Mouse (Mus musculus) adrenal gland, postnatal 25 days (tissue): ENCODE results near the gene C130050O18Rik. TPM values are rescaled to one million over a fixed set of nuclear protein-coding genes. Genes with fewer than 3 reads are reported as not detected.
A peak's percentile ranks its signal among the peaks of the same experiment; 100 is the strongest.
"Not testable (repeated sequence)": the region's sequence is repeated elsewhere in the genome, so short reads cannot be mapped to it uniquely, and the experiment has no call there.

Source experiments
- DNase-seq: peaks from one replicate; pipeline ENCODE4 v3.0.0; 2021; ENCODE audit warnings: mixed read lengths
- total RNA-seq: library from RNA; stranded (reverse); gene quantifications from 2 replicates; pipeline ENCODE4 v1.2.3, GENCODE M21; 2021

Gene C130050O18Rik
- total RNA-seq, 1 experiment from 2014 or later: 0.49 TPM

DNA sequence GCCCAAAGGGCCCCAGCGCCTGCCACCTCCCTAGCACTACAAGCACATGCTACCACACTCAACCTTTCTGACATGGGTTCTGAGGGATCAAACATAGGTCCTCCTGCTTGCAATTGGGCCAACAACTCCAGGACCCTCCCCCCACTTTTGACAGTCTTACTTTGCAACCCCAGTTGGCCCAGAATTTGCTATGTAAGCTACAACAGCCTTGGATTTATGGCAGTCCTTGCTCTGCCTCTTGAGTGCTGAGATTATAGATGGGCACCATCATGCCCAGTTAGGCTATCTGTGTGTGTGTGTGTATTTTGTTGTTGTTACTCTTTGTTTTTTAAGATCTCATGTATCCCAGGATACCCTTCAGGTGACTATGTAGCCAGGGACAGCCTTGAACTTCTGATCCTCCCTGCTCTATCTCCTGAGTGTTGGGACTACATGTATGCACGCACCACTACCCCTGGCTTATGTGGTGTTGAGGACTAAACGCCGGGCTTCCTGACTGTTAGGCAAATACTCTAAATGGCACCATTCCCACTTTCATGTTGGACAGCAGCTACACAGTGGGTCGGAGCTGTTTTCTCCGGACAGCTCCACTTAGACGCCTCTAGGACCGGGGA lies 25.2 kb upstream of the C130050O18Rik start:
- no peak for DNase-seq

GRCm38 (mm10) chr5:139380385-139381248 lies 24.5 kb upstream of the C130050O18Rik start:
- DNase-seq: peak; percentile 97

DNA sequence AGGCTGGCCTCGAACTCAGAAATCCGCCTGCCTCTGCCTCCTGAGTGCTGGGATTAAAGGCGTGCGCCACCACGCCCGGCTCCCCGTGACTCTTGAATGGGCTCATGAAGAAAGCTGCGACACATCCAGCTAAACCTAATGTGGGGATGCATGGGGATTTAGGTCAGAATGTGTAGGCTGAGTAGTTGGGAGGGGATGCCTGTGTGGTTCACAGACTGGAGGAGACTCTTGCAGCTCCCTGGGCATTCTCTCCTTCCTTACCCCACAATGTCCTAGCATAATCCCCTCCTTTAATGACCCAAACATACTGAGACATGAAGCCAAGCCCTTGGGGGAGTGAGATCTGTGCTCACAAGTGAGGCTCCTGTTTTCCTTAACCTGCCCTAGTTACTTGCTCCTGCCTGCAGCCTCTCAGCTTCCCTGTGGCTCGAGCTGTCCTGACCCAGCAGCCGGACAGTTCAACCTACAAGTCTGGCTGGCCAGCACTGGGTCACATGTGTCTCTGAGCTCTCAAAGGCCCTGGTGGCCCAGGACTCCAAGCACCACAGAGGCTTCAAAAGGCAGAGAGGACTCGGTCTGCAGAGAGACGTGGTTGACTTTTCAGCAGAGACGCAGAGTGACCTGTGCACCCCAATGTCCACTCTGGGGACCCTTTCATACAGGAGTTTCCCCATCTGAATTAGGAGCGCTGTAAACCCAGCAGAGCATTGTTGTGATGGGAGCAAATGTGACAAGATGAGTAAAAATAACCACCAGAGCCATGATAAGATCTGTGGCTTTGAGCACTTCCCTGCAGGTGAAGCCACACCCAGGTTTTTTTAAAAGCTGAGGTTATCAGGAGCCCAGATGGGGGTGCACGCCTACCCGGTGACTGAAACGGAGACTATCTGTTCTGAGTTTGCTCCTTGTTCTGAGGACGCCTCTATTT lies 23.2 kb upstream of the C130050O18Rik start:
- DNase-seq: no peak

DNA sequence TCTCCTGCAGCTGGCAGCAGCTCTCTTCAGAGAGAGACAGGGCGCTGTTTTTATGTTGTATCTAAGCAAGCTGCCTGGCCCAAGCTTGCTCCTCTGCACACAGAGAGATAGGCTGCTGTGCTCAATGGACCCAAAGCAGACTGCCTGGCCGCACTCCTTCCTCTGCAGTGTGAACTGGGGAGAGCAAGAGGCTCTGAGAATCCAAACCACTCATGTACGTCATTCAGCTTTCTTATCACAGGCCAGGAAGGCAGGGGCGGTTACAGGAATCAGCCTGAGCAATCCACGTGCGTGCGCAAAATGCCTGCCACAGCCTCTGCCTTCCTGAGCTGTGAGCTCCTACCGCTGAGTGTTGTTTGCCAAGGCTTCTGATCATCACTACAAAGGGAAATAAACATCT lies 22.3 kb upstream of the C130050O18Rik start:
- DNase-seq: peak; percentile 40

- DNase-seq: no peak
Observed at GRCm38 (mm10) chr5:139383234-139383633, 21.8 kb upstream of the C130050O18Rik start.

- DNase-seq: peak; percentile 53
Observed at GRCm38 (mm10) chr5:139384531-139384930, 20.5 kb upstream of the C130050O18Rik start.

DNA sequence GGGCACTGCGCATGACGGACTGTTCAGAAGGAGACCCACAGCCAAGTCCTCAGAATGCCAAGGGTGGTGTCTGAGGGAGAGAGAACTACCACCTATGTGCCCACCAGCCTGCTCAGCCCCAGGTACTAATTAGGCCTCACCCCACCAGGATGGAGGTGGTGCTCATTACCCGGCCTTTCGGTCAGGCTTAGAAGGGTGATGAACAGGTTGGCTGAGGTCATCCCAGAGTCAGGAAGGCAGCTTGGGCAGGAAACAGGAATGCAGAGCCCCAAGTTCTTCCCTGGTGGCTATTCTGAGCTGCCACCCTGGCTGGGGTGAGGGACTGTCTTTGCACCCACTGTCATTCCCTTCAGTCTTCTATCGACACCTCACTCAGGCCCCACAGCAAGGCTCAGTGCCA lies 19.0 kb upstream of the C130050O18Rik start:
- no peak for DNase-seq

- DNase-seq: no peak
Observed at GRCm38 (mm10) chr5:139387329-139388194, 17.5 kb upstream of the C130050O18Rik start.

- no peak for DNase-seq
Observed at GRCm38 (mm10) chr5:139388195-139388570, 16.9 kb upstream of the C130050O18Rik start.

DNA sequence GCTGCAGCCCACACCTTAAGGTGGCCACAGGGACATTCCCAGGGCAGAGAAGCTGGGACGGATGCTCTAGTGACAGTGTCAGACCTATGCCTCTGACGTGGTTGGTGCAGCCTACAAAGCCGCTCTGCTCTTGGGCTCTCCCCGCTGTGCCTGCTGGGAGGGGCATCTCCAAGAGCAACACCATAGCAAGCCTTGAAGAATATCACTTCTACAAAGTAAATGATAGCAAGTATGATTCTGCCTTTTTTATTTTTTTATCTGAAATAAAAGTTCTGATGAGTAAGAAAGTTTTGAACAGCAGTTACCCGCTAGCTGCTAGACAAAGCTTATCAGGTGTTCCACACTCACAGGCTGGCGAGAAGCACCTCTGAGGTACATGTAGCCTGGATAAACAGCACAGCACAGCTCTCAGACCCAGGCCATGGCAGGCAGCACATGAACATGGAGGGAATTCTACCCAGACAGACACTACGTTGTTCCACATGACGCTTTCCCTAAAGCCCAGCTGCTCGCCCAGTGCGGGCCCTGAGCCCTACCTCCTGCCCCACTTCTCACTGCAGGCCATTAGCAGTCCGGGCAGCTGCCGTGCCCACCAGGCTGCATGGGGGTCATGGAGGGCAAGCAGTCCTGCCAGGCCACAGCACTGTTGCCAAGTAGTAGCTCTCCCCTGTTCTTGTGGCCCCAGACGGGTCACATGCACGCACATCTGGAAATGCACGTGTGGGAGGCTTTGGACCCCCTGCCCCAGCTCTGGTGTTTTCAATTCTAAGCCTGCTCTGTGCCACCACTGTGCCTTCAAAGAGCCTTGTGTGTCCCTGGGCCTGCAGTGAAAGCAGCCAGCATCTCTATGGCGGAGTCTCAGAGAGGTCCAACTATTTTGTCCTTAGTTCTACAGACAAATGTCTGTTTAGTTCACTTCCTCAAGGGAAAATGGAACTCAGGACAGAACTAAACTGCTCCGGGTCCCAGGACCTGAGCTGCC lies 16.1 kb upstream of the C130050O18Rik start:
- DNase-seq: no peak

DNA sequence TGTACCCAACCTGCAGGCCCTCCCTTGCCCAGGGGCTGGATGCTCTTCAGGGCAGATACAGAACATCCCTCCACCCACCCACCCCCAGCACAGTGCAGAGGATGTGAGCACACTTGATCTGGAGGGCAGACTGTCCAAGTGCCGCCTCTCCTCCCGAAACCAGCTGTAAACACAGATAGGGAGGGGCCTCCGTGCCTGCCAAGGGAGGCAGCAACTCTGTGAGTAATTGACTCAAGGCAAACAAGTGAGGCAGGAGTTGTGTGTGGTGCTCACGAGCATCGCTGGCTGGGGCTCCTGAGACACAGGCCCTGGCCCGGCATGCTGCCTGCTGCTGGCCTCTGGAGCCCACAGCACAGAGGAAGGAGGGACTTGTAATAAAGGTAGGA lies 15.4 kb upstream of the C130050O18Rik start:
- DNase-seq: peak; percentile 66

DNA sequence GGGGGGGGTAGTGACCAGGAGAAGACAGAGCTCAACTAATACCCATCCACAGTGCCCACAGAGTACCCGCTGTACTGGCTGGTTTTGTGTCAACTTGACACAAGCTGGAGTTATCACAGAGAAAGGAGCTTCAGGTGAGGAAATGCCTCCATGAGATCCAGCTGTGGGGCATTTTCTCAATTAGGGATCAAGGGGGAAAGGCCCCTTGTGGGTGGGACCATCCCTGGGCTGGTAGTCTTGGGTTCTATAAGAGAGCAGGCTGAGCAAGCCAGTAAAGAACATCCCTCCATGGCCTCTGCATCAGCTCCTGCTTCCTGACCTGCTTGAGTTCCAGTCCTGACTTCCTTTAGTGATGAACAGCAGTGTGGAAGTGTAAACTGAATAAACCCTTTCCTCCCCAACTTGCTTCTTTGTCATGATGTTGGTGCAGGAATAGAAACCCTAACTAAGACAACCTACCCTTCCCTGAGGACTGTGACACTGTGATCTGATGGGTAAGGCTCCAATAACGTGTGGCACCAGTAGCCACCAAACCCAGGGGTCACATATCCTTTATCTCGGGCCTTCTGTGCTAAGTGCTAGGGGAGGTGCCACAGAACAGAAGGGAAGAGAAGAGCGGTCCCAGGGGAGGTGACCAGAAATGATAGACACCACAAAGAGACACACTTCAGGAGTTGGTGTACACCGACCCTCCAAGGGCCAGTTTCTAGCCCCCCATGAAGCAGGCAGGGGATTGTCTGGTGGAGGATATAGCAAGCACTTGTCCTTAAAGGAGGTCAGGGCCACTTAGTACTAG lies 14.6 kb upstream of the C130050O18Rik start:
- DNase-seq: not testable (repeated sequence)

- no peak for DNase-seq
Observed at GRCm38 (mm10) chr5:139391309-139391990, 13.6 kb upstream of the C130050O18Rik start.

DNA sequence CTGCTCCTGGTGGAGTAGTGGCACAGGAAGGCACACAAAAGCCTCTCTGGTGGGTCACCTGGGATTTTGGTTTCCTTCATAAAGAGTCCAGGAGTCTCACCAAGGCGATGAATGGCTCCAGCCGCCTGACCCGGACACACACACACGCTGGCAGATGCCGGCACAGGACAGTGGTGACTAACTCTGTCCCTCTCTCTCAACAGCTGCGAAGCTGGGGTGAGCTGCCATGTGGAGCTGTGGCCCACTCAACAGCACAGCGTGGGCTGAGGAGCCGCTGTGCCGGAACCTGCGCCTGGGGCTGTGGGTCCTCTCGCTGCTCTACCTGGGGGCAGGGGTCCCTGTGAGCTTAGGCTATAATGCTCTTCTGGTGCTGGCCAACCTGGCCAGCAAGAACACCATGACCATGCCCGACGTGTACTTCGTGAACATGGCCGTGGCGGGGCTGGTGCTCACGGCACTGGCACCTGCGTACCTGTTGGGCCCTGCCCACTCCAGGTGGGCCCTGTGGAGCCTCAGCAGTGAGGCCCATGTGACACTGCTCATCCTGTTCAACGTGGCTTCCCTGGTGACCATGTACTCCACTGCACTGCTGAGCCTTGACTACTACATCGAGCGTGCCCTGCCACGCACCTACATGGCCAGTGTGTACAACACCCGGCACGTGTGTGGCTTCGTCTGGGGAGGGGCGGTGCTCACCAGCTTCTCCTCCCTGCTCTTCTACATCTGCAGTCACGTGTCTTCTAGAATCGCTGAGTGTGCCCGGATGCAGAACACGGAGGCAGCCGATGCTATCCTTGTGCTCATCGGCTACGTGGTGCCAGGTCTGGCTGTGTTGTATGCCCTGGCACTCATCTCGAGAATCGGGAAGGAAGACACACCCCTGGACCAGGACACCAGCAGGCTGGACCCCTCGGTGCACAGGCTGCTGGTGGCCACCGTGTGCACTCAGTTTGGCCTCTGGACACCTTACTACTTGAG lies 12.6 kb upstream of the C130050O18Rik start:
- no peak for DNase-seq

GRCm38 (mm10) chr5:139393197-139393588 lies 11.9 kb upstream of the C130050O18Rik start:
- DNase-seq: no peak

DNA sequence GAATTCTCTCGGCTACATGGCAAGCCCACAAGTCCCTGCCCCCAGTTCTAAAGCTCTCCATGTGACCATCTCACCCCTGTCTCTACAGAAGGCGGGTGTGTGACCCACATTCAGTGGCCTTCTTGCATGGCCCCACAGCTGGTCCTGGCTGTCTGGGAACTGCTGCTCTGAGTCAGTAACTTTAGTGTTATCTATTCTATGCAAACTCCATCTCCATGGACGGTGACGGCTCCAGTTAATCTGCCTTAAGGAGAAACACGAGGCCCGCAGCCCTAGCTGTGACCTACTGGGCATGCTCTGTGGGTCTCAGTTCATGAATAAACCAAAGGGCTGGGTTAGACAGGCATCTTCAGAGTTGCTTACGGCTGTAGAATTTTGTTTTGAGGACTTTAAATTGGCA lies 10.7 kb upstream of the C130050O18Rik start:
- no peak for DNase-seq

DNA sequence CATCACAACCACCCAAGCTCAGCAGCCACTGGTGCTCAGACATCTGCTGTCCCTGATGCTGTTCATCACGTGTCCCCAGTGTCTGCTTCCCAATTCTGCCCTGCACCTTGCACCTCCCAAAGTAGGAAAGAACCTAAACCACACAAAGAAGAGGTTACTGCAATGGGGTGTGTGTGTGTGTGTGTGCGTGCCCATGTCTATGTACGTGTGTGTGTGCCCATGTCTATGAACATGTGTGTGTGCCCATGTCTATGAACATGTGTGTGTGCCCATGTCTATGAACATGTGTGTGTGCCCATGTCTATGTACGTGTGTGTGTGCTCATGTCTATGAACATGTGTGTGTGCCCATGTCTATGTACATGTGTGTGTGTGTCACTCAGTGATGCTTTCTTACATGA lies 9.6 kb upstream of the C130050O18Rik start:
- DNase-seq: no peak
